Mouse (Mus musculus): ENCODE results near the gene Dcaf10. TPM values are rescaled to one million over a fixed set of nuclear protein-coding genes. Genes with fewer than 3 reads are reported as not detected.
"Not testable (repeated sequence)": the region's sequence is repeated elsewhere in the genome, so short reads cannot be mapped to it uniquely, and the experiment has no call there.

The Dcaf10 gene
- polyA plus RNA-seq, 1 experiment from 2014 or later, result 13.9 TPM

- no peak overlapping the region for H3K4me3 ChIP-seq (ENCODE audit: low read depth, low read length)
- no peaks in the 10 kb centered on the region for H3K4me1 ChIP-seq (ENCODE audit: control insufficient read depth, insufficient read depth, low read length)
- H3K27ac ChIP-seq (replicated peaks; ENCODE audit: low read depth, low read length), result no peak overlapping the region
- no peak overlapping the region for H3K4me2 ChIP-seq (ENCODE audit: low read depth, severe bottlenecking)
- H3K9me3 ChIP-seq (ENCODE audit: control insufficient read depth, low read length), result no peaks in the 10 kb centered on the region
- WGBS, result 75% methylated on average over 3 of the region's 3 CpGs
- no peaks in the 10 kb centered on the region for H3K27me3 ChIP-seq (ENCODE audit: control insufficient read depth, insufficient read depth, low read length)
- H3K9ac ChIP-seq (ENCODE audit: low read length), result no peak overlapping the region
- ATAC-seq (ENCODE audit: insufficient number of reproducible peaks, low FRiP score, low TSS enrichment, low read depth), result no peak
- H3K36me3 ChIP-seq (ENCODE audit: control insufficient read depth, insufficient read depth, low read length), result no peaks in the 10 kb centered on the region
- DNase-seq (ENCODE audit: low spot score), result no peak
These were observed 9.4 kb upstream of the Dcaf10 start for GRCm38 (mm10) chr4:45332466-45332865.

DNA sequence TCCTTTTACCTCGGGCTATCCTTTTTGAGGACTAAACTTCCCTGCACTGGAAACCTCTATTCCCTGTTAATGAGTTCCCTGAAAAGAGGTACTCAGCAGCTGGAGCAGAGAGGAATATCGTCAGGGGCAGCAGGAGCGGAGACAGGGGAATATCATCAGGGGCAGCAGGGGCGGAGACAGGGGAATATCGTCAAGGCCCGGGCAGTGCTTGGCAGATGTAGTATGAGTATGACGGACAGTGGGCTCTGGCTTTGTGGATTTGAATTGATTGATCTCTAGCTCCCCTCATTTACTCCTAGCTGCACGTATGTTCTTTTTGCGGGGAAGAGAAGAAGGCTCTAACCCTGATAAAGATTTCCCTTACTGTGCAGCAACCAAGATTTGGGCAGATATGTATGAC, 675 bp upstream of the Dcaf10 start:
- Histone ChIP-seq H3K36me3 (ENCODE audit: control insufficient read depth, insufficient read depth, low read length) (no peaks in the 10 kb centered on the region; the same call in 1 of the 2 replicates), H3K4me3 (ENCODE audit: low read depth, low read length) (peak overlapping the region; percentile 88; the same call in 1 of the 2 replicates), H3K27me3 (ENCODE audit: control insufficient read depth, insufficient read depth, low read length) (no peaks in the 10 kb centered on the region), H3K27ac (replicated peaks; ENCODE audit: low read depth, low read length) (no peak overlapping the region; the same call in 1 of the 2 replicates), H3K9ac (ENCODE audit: low read length) (peak overlapping the region; percentile 92; the same call in 1 of the 2 replicates), H3K9me3 (ENCODE audit: control insufficient read depth, low read length) (no peaks in the 10 kb centered on the region), H3K4me1 (ENCODE audit: control insufficient read depth, insufficient read depth, low read length) (peaks cover 15% of the 10 kb centered on the region), H3K4me2 (ENCODE audit: low read depth, severe bottlenecking) (peak overlapping the region; percentile 65; the same call in 1 of the 2 replicates)
- WGBS, result 66% methylated on average over 9 of the region's 9 CpGs
- no peak for DNase-seq (ENCODE audit: low spot score)
- ATAC-seq (ENCODE audit: insufficient number of reproducible peaks, low FRiP score, low TSS enrichment, low read depth), result no peak

DNA sequence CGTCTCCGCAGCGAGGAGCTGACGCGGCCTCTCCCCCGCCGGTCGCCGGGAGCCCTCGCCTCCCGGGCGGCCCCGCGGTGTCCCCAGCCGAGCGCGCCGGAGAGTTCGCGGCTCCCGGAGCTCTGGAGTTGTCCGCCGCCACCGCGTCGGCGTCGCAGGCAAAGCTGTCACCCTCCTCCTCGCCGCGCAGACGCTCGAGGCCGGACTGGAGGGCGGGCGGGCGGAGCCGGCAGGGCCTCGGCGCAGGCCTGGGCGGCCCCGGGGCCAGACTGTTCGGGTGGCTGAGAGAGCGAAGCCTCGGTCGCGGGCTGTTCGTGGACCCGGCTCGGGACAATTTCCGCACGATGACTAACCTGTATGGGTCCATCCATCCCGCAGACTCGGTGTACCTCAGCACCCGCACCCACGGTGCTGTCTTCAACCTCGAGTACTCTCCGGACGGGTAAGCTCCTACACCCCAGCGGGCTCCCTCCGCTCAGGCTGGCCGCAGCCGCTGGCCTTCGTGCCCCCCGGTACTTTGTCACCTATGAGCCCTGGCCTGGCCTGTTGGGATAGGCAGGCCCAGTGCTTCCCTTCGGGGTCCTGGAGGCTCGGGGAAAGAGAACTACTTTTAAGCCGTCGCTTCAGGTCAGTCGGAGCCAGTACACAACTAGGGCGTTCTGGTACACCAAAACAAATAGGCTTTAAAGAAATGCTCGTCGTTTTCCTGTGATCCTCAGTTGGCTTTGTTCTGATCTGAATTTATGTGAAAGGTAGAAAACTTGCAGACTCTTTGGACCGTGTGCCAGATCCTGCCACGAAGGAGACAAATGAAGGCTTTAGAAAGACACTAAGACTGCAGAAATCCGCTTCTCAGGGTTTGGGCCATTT, 620 bp downstream of the Dcaf10 start, which contains the start of gene Exosc3:
Exosc3 (minus strand) TSS at position 447 of the 870 bp plus-strand sequence.
- Histone ChIP-seq H3K4me3 (ENCODE audit: low read depth, low read length) (peak within 1 kb of the TSS; percentile 88), H3K9me3 (ENCODE audit: control insufficient read depth, low read length) (no peaks in the 10 kb centered on the region), H3K4me1 (ENCODE audit: control insufficient read depth, insufficient read depth, low read length) (peaks cover 15% of the 10 kb centered on the region), H3K4me2 (ENCODE audit: low read depth, severe bottlenecking) (peak within 1 kb of the TSS; percentile 65), H3K9ac (ENCODE audit: low read length) (peak within 1 kb of the TSS; percentile 92), H3K27ac (replicated peaks; ENCODE audit: low read depth, low read length) (peak within 1 kb of the TSS; percentile 95), H3K27me3 (ENCODE audit: control insufficient read depth, insufficient read depth, low read length) (no peaks in the 10 kb centered on the region), H3K36me3 (ENCODE audit: control insufficient read depth, insufficient read depth, low read length) (no peaks in the 10 kb centered on the region; the same call in 1 of the 2 replicates)
- peak; percentile 63 for DNase-seq (ENCODE audit: low spot score)
- peak; percentile 81 for ATAC-seq (ENCODE audit: insufficient number of reproducible peaks, low FRiP score, low TSS enrichment, low read depth)
- under 1% methylated on average over 75 of the region's 76 CpGs for WGBS

- Histone ChIP-seq H3K9ac (ENCODE audit: low read length) (no peak overlapping the region), H3K4me2 (ENCODE audit: low read depth, severe bottlenecking) (no peak overlapping the region), H3K27me3 (ENCODE audit: control insufficient read depth, insufficient read depth, low read length) (no peaks in the 10 kb centered on the region), H3K9me3 (ENCODE audit: control insufficient read depth, low read length) (no peaks in the 10 kb centered on the region), H3K36me3 (ENCODE audit: control insufficient read depth, insufficient read depth, low read length) (peaks cover 2% of the 10 kb centered on the region; the same call in 1 of the 2 replicates), H3K27ac (replicated peaks; ENCODE audit: low read depth, low read length) (no peak overlapping the region), H3K4me3 (ENCODE audit: low read depth, low read length) (no peak overlapping the region), H3K4me1 (ENCODE audit: control insufficient read depth, insufficient read depth, low read length) (no peaks in the 10 kb centered on the region)
- ATAC-seq (ENCODE audit: insufficient number of reproducible peaks, low FRiP score, low TSS enrichment, low read depth) (no peak), DNase-seq (ENCODE audit: low spot score) (no peak)
- 85% methylated on average over 3 of the region's 3 CpGs for WGBS
These were observed 14.8 kb downstream of the Dcaf10 start for GRCm38 (mm10) chr4:45356653-45357052.

GRCm38 (mm10) chr4:45371261-45371660, 29.4 kb downstream of the Dcaf10 start:
- H3K27me3 ChIP-seq (ENCODE audit: control insufficient read depth, insufficient read depth, low read length), result no peaks in the 10 kb centered on the region
- ATAC-seq (ENCODE audit: insufficient number of reproducible peaks, low FRiP score, low TSS enrichment, low read depth), result no peak
- peaks cover 12% of the 10 kb centered on the region for H3K36me3 ChIP-seq (ENCODE audit: control insufficient read depth, insufficient read depth, low read length)
- H3K9me3 ChIP-seq (ENCODE audit: control insufficient read depth, low read length), result no peaks in the 10 kb centered on the region
- no peak overlapping the region for H3K9ac ChIP-seq (ENCODE audit: low read length)
- H3K4me1 ChIP-seq (ENCODE audit: control insufficient read depth, insufficient read depth, low read length), result no peaks in the 10 kb centered on the region
- DNase-seq (ENCODE audit: low spot score), result no peak
- 83% methylated on average over 3 of the region's 3 CpGs for WGBS
- H3K27ac ChIP-seq (replicated peaks; ENCODE audit: low read depth, low read length), result no peak overlapping the region
- no peak overlapping the region for H3K4me3 ChIP-seq (ENCODE audit: low read depth, low read length)
- H3K4me2 ChIP-seq (ENCODE audit: low read depth, severe bottlenecking), result no peak overlapping the region

DNA sequence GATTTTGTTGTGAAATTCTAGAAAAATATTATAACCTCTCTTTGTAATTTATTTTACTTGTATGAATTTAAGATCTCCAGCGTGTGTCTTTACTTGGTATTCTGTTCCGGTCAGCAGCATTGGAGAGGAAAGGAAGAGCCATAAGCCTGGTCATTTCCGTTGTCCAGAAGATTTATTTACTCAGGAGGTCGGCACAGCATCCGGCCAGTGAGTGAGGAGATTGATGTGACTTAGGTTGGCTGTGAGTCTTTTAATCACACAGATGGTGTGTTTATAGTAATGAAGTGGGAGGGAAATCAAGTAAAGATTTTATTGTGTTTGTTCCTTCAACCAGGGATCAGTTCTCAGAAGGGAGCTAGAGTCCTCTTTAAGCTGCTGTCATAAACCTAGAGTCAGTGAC, 33.0 kb downstream of the Dcaf10 start:
- Histone ChIP-seq H3K36me3 (ENCODE audit: control insufficient read depth, insufficient read depth, low read length) (peaks cover 12% of the 10 kb centered on the region), H3K9ac (ENCODE audit: low read length) (no peak overlapping the region), H3K4me3 (ENCODE audit: low read depth, low read length) (no peak overlapping the region), H3K4me1 (ENCODE audit: control insufficient read depth, insufficient read depth, low read length) (no peaks in the 10 kb centered on the region), H3K27ac (replicated peaks; ENCODE audit: low read depth, low read length) (no peak overlapping the region), H3K27me3 (ENCODE audit: control insufficient read depth, insufficient read depth, low read length) (no peaks in the 10 kb centered on the region), H3K9me3 (ENCODE audit: control insufficient read depth, low read length) (no peaks in the 10 kb centered on the region), H3K4me2 (ENCODE audit: low read depth, severe bottlenecking) (no peak overlapping the region)
- ATAC-seq (ENCODE audit: insufficient number of reproducible peaks, low FRiP score, low TSS enrichment, low read depth), result no peak
- 73% methylated on average over 5 of the region's 5 CpGs for WGBS
- DNase-seq (ENCODE audit: low spot score), result no peak

DNA sequence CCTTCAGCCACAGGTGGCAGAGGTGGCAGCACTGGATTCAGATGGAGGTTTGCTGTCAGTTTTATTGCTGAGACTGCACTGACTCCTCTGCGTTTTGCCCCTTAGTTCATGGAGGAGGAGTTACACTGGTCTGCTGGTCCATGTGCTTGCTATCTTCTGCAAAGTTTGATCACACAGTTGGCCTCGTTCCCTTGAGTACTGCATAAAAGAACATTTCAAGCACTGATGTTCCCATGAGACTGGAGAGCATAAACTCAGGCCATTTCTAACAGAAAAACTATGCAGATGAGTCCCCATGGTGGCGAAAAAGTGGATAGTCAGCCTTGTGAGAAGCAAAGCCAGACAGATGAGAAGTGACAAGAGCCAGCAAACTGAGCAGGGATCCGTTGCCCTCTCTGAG, 34.7 kb downstream of the Dcaf10 start:
- Histone ChIP-seq H3K4me2 (ENCODE audit: low read depth, severe bottlenecking) (no peak overlapping the region), H3K36me3 (ENCODE audit: control insufficient read depth, insufficient read depth, low read length) (peaks cover 8% of the 10 kb centered on the region), H3K9ac (ENCODE audit: low read length) (no peak overlapping the region), H3K4me1 (ENCODE audit: control insufficient read depth, insufficient read depth, low read length) (no peaks in the 10 kb centered on the region), H3K4me3 (ENCODE audit: low read depth, low read length) (no peak overlapping the region), H3K27me3 (ENCODE audit: control insufficient read depth, insufficient read depth, low read length) (no peaks in the 10 kb centered on the region), H3K27ac (replicated peaks; ENCODE audit: low read depth, low read length) (no peak overlapping the region), H3K9me3 (ENCODE audit: control insufficient read depth, low read length) (no peaks in the 10 kb centered on the region)
- no peak for ATAC-seq (ENCODE audit: insufficient number of reproducible peaks, low FRiP score, low TSS enrichment, low read depth)
- 87% methylated on average over 4 of the region's 4 CpGs for WGBS
- DNase-seq (ENCODE audit: low spot score), result no peak

DNA sequence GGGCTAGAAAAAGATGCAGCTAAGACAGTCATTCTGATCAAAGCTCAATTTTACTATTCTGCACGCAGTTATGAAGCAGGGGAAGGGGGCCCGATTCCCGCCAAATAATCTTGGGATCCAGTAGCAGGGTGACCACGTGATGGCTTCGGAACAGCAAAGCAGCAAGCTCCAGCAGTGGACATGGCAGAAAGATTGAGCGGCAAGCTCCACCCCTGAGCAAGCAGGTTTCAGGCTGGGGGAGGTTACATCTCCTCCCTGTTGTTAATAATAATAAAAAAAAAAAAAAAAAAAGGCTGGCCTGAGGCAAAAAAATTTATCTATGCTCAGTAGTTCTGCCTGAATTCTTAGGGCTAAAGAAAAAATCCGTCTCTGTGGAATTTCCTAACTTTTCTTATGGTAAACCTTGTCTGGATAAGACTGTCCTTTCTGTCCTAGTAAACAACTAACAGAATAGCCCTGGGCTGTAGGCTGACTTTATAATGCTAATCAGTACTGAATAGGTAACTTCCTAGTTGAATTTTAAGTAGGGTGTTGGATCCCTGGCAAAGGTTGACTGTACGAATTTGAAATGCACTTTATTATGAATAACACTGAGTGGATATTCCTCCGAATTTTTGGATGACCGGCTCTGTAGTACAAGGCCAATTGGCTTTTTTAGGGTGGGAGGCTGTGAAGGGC, 39.1 kb downstream of the Dcaf10 start:
- ATAC-seq (ENCODE audit: insufficient number of reproducible peaks, low FRiP score, low TSS enrichment, low read depth); DNase-seq (ENCODE audit: low spot score); H3K36me3 ChIP-seq (ENCODE audit: control insufficient read depth, insufficient read depth, low read length); H3K27me3 ChIP-seq (ENCODE audit: control insufficient read depth, insufficient read depth, low read length); H3K4me2 ChIP-seq (ENCODE audit: low read depth, severe bottlenecking); H3K9me3 ChIP-seq (ENCODE audit: control insufficient read depth, low read length); H3K4me3 ChIP-seq (ENCODE audit: low read depth, low read length); H3K9ac ChIP-seq (ENCODE audit: low read length); H3K27ac ChIP-seq (replicated peaks; ENCODE audit: low read depth, low read length); H3K4me1 ChIP-seq (ENCODE audit: control insufficient read depth, insufficient read depth, low read length): not testable (repeated sequence)
- WGBS, result 91% methylated on average over 10 of the region's 10 CpGs

Measured in limb, embryonic 11.5 days (tissue).